Mouse (Mus musculus) myocyte (in vitro differentiated cells): ENCODE data around the gene Chek2. TPM values are rescaled to one million over a fixed set of nuclear protein-coding genes. Genes with fewer than 3 reads are reported as not detected.

Source experiments
- H3K27me3 ChIP-seq: one replicate; pipeline ENCODE4 v1.6.1; 2011; ENCODE audit not compliant: control insufficient read depth, insufficient read depth, insufficient read length
- H3K36me3 ChIP-seq: one replicate; pipeline ENCODE4 v1.6.1; 2011; ENCODE audit not compliant: control insufficient read depth, insufficient read depth
- H3K4me2 ChIP-seq: one replicate; pipeline ENCODE4 v1.6.1; 2011; ENCODE audit warnings: low read depth, control low read depth
- H3K4me3 ChIP-seq: one replicate; pipeline ENCODE4 v1.5.1; 2011; ENCODE audit warnings: mild to moderate bottlenecking, control low read depth, moderate library complexity
- H3K79me2 ChIP-seq: one replicate; pipeline ENCODE4 v1.6.1; 2011; ENCODE audit not compliant: control insufficient read depth, insufficient read depth
- H3ac ChIP-seq: one replicate; pipeline ENCODE4 v1.6.1; 2011; ENCODE audit not compliant: control insufficient read depth, insufficient read length
- CEBPB ChIP-seq: IDR thresholded peaks from 2 replicates; pipeline ENCODE4 v1.6.1; 2011; ENCODE audit warnings: mild to moderate bottlenecking, moderate library complexity; ENCODE audit not compliant: poor library complexity, insufficient read depth, severe bottlenecking
- E2F4 ChIP-seq: IDR thresholded peaks from one replicate; pipeline ENCODE4 v1.6.1; 2011; ENCODE audit warnings: mild to moderate bottlenecking, control low read depth, moderate library complexity; ENCODE audit not compliant: insufficient read depth
- MAX ChIP-seq: IDR thresholded peaks from one replicate; pipeline ENCODE4 v1.6.1; 2011; ENCODE audit warnings: low read depth, mild to moderate bottlenecking, control low read depth
- MYOD1 ChIP-seq, 3 experiments: IDR thresholded peaks; one replicate each; pipeline ENCODE4 v1.6.1; 2011; ENCODE audit warnings: control low read depth in 2 of 3, low read depth in 2 of 3, mild to moderate bottlenecking in 2 of 3, moderate library complexity in 1 of 3; ENCODE audit not compliant: insufficient read length in 2 of 3, control insufficient read depth in 1 of 3
- MYOG ChIP-seq, 3 experiments: IDR thresholded peaks; one replicate each; pipeline ENCODE4 v1.6.1; 2011; ENCODE audit warnings: control low read depth in 2 of 3, low read depth in 2 of 3, mild to moderate bottlenecking in 2 of 3; ENCODE audit not compliant: insufficient read length in 2 of 3, control insufficient read depth in 1 of 3, insufficient read depth in 1 of 3
- POLR2A ChIP-seq: IDR thresholded peaks from one replicate; pipeline ENCODE4 v1.6.1; 2011; ENCODE audit warnings: low read depth, mild to moderate bottlenecking, control low read depth, moderate library complexity; ENCODE audit not compliant: insufficient read length
- POLR2AphosphoS2 ChIP-seq: IDR thresholded peaks from one replicate; pipeline ENCODE4 v1.6.1; 2011; ENCODE audit warnings: low read depth, control low read depth; ENCODE audit not compliant: insufficient read length
- REST ChIP-seq: IDR thresholded peaks from one replicate; pipeline ENCODE4 v1.6.1; 2011; ENCODE audit warnings: mild to moderate bottlenecking, control low read depth, moderate library complexity; ENCODE audit not compliant: insufficient read depth, insufficient read length
- SRF ChIP-seq: IDR thresholded peaks from one replicate; pipeline ENCODE4 v1.6.1; 2011; ENCODE audit warnings: low read depth; ENCODE audit not compliant: control insufficient read depth, insufficient read length
- TCF12 ChIP-seq: IDR thresholded peaks from one replicate; pipeline ENCODE4 v1.6.1; 2011; ENCODE audit warnings: mild to moderate bottlenecking, control low read depth; ENCODE audit not compliant: poor library complexity, insufficient read depth, severe bottlenecking
- TCF3 ChIP-seq: IDR thresholded peaks from one replicate; pipeline ENCODE4 v1.6.1; 2011; ENCODE audit warnings: low read depth, control low read depth; ENCODE audit not compliant: insufficient read length
- USF1 ChIP-seq: IDR thresholded peaks from one replicate; pipeline ENCODE4 v1.6.1; 2011; ENCODE audit warnings: low read depth, mild to moderate bottlenecking, control low read depth, moderate library complexity
- polyA plus RNA-seq: library from polyadenylated mRNA; unstranded; fragments of >200 nt; fragmentation: generic; extraction: Trizol; gene quantifications from one replicate; pipeline ENCODE4 v1.2.1, GENCODE M21; 2012; ENCODE audit warnings: missing spikeins

Gene Chek2
- polyA plus RNA-seq, 1 experiment: 6.2 TPM

GRCm38 (mm10) chr5:110898169-110898568 lies 58.4 kb downstream of the Chek2 start:
- Histone ChIP-seq H3ac (no peak overlapping the region), H3K27me3 (no peaks in the 10 kb centered on the region), H3K79me2 (no peaks in the 10 kb centered on the region), H3K4me3 (no peak overlapping the region), H3K36me3 (peaks cover 13% of the 10 kb centered on the region), H3K4me2 (no peak overlapping the region)
- TF ChIP-seq E2F4 (no peak), SRF (no peak), POLR2AphosphoS2 (no peak), USF1 (no peak), MYOG (IDR thresholded peaks at IDR 0.05; ENCODE audit: control insufficient read depth in 1 of 3, insufficient read depth in 1 of 3, insufficient read length in 2 of 3, low read depth in 2 of 3) (no peak), CEBPB (no peak), REST (no peak), TCF3 (no peak), TCF12 (no peak), POLR2A (no peak), MAX (no peak), MYOD1 (IDR thresholded peaks at IDR 0.05; ENCODE audit: control insufficient read depth in 1 of 3, insufficient read length in 2 of 3, low read depth in 2 of 3) (no peak)

- Histone ChIP-seq H3K79me2 (no peaks in the 10 kb centered on the region), H3K4me3 (no peak overlapping the region), H3K4me2 (no peak overlapping the region), H3ac (no peak overlapping the region), H3K27me3 (no peaks in the 10 kb centered on the region), H3K36me3 (peaks cover 13% of the 10 kb centered on the region)
- TF ChIP-seq CEBPB (no peak), TCF12 (no peak), E2F4 (no peak), TCF3 (no peak), POLR2AphosphoS2 (no peak), SRF (no peak), POLR2A (no peak), MYOD1 (IDR thresholded peaks at IDR 0.05; ENCODE audit: control insufficient read depth in 1 of 3, insufficient read length in 2 of 3, low read depth in 2 of 3) (no peak), REST (no peak), MAX (no peak), USF1 (no peak), MYOG (IDR thresholded peaks at IDR 0.05; ENCODE audit: control insufficient read depth in 1 of 3, insufficient read depth in 1 of 3, insufficient read length in 2 of 3, low read depth in 2 of 3) (no peak)
Measured at GRCm38 (mm10) chr5:110898785-110899184, 59.0 kb downstream of the Chek2 start.

DNA sequence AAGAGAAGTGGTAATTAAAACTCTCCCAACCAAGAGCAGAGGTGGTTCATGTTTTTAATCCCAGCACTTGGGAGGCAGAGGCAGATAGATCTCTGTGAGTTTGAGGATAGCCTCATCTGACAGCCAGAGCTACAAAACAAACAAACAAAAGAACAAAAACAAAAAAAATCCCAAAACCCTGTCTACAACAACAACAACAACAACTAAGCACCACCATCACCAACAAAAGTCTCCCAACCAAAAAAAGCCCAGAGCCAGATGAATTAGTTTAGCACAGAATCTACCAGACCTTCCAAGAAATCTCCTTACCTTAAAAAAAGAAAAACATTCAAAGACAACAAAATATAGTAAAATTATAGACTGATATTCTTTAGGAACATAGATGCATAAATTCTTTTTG lies 60.6 kb downstream of the Chek2 start:
- Histone ChIP-seq H3ac (no peak overlapping the region), H3K4me3 (no peak overlapping the region), H3K4me2 (no peak overlapping the region), H3K36me3 (peaks cover 4% of the 10 kb centered on the region), H3K27me3 (no peaks in the 10 kb centered on the region), H3K79me2 (no peaks in the 10 kb centered on the region)
- TF ChIP-seq CEBPB: no peak
- no peak for TF ChIP-seq E2F4
- no peak for TF ChIP-seq POLR2A
- no peak for TF ChIP-seq USF1
- TF ChIP-seq POLR2AphosphoS2: no peak
- TF ChIP-seq MYOG (IDR thresholded peaks at IDR 0.05; ENCODE audit: control insufficient read depth in 1 of 3, insufficient read depth in 1 of 3, insufficient read length in 2 of 3, low read depth in 2 of 3): no peak
- TF ChIP-seq TCF3: no peak
- TF ChIP-seq TCF12: no peak
- TF ChIP-seq MAX: no peak
- TF ChIP-seq REST: no peak
- no peak for TF ChIP-seq MYOD1 (IDR thresholded peaks at IDR 0.05; ENCODE audit: control insufficient read depth in 1 of 3, insufficient read length in 2 of 3, low read depth in 2 of 3)
- TF ChIP-seq SRF: no peak

DNA sequence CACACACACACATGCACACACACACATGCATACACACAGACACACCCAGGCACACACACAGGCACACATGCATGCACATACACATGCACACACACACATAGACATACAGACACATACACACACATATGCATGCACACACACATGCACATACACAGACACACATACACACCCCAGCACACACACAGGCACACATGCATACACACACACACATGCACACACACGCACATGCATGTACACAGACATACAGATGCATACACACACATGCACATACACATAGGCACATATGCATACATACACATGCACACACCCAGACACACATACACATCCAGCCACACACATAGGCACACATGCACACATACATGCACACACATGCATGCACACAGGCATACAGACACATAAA lies 66.9 kb downstream of the Chek2 start:
- H3K36me3 ChIP-seq: no peaks in the 10 kb centered on the region
- TF ChIP-seq MYOG (IDR thresholded peaks at IDR 0.05; ENCODE audit: control insufficient read depth in 1 of 3, insufficient read depth in 1 of 3, insufficient read length in 2 of 3, low read depth in 2 of 3) (no peak), REST (peak; percentile 1)
- H3K79me2 ChIP-seq: no peaks in the 10 kb centered on the region
- H3K27me3 ChIP-seq: no peaks in the 10 kb centered on the region
- no peak overlapping the region for H3K4me2 ChIP-seq
- no peak overlapping the region for H3ac ChIP-seq
- H3K4me3 ChIP-seq: no peak overlapping the region

GRCm38 (mm10) chr5:110908879-110909278 lies 69.1 kb downstream of the Chek2 start:
- Histone ChIP-seq H3K79me2 (no peaks in the 10 kb centered on the region), H3K36me3 (no peaks in the 10 kb centered on the region), H3K27me3 (no peaks in the 10 kb centered on the region), H3K4me3 (no peak overlapping the region), H3K4me2 (no peak overlapping the region), H3ac (no peak overlapping the region)
- no peak for TF ChIP-seq SRF
